Mouse (Mus musculus) heart, embryonic 12.5 days (tissue): ENCODE measurements around the gene 2210017I01Rik. TPM values are rescaled to one million over a fixed set of nuclear protein-coding genes. Genes with fewer than 3 reads are reported as not detected.

Experiments used
- polyA plus RNA-seq: library from polyadenylated mRNA; unstranded; fragments of >200 nt; fragmentation: Nextera tagmentation; extraction: Ambion mirVana; gene quantifications from 2 replicates; pipeline ENCODE4 v1.2.1, GENCODE M21; 2016

Gene 2210017I01Rik
- polyA plus RNA-seq, 1 experiment from 2014 or later = not detected

Other genes with a start within 250 kb of the 2210017I01Rik start
- 0.51 TPM in 1 of 2 replicates, not detected in the other for gene Sprr2f, start 242.3 kb downstream of the 2210017I01Rik start, polyA plus RNA-seq
- gene Sprr2h, start 221.8 kb downstream of the 2210017I01Rik start, polyA plus RNA-seq = 0.26 TPM in 1 of 2 replicates, not detected in the other
- not detected in 2 replicates for gene Sprr2i, start 199.5 kb downstream of the 2210017I01Rik start, polyA plus RNA-seq
- gene Sprr2j-ps, start 189.4 kb downstream of the 2210017I01Rik start, polyA plus RNA-seq = not detected in 2 replicates
- gene Gm9774, start 178.1 kb downstream of the 2210017I01Rik start, polyA plus RNA-seq = 6.1 and 9.4 TPM in 2 replicates
- not detected in 2 replicates for gene Sprr2k, start 174.9 kb downstream of the 2210017I01Rik start, polyA plus RNA-seq
- not detected in 2 replicates for gene Sprr1b, start 168.7 kb downstream of the 2210017I01Rik start, polyA plus RNA-seq
- not detected in 2 replicates for gene Sprr3, start 148.8 kb downstream of the 2210017I01Rik start, polyA plus RNA-seq
- gene Sprr1a, start 121.6 kb downstream of the 2210017I01Rik start, polyA plus RNA-seq = 0.24 and 0.37 TPM in 2 replicates
- not detected in 2 replicates for gene Sprr4, start 107.0 kb downstream of the 2210017I01Rik start, polyA plus RNA-seq
- not detected in 2 replicates for gene 2310046K23Rik, start 73.0 kb downstream of the 2210017I01Rik start, polyA plus RNA-seq
- gene Ivl, start 33.8 kb downstream of the 2210017I01Rik start, polyA plus RNA-seq = not detected in 2 replicates
- not detected in 2 replicates for gene Smcp, start 18.5 kb downstream of the 2210017I01Rik start, polyA plus RNA-seq
- gene Lce6a, start 14.2 kb upstream of the 2210017I01Rik start, polyA plus RNA-seq = not detected in 2 replicates
- not detected in 2 replicates for gene Lce1a1, start 40.8 kb upstream of the 2210017I01Rik start, polyA plus RNA-seq
- not detected in 2 replicates for gene Lce1b, start 49.4 kb upstream of the 2210017I01Rik start, polyA plus RNA-seq
- not detected in 2 replicates for gene Lce1a2, start 62.8 kb upstream of the 2210017I01Rik start, polyA plus RNA-seq
- not detected in 2 replicates for gene Lce1c, start 71.8 kb upstream of the 2210017I01Rik start, polyA plus RNA-seq
- not detected in 2 replicates for gene Lce1d, start 79.7 kb upstream of the 2210017I01Rik start, polyA plus RNA-seq
- gene Lce1e, start 101.6 kb upstream of the 2210017I01Rik start, polyA plus RNA-seq = not detected in 2 replicates
- not detected in 2 replicates for gene Lce1f, start 112.9 kb upstream of the 2210017I01Rik start, polyA plus RNA-seq
- gene Gm38119, start 131.6 kb upstream of the 2210017I01Rik start, polyA plus RNA-seq = not detected in 2 replicates
- gene Lce1g, start 144.8 kb upstream of the 2210017I01Rik start, polyA plus RNA-seq = not detected in 2 replicates
- gene Lce1h, start 157.6 kb upstream of the 2210017I01Rik start, polyA plus RNA-seq = not detected in 2 replicates
- not detected in 2 replicates for gene Lce1i, start 171.4 kb upstream of the 2210017I01Rik start, polyA plus RNA-seq
- not detected in 2 replicates for gene Lce1j, start 183.0 kb upstream of the 2210017I01Rik start, polyA plus RNA-seq
- not detected in 2 replicates for gene Lce1k, start 200.4 kb upstream of the 2210017I01Rik start, polyA plus RNA-seq
- gene Kprp, start 219.8 kb upstream of the 2210017I01Rik start, polyA plus RNA-seq = not detected in 2 replicates
- not detected in 2 replicates for gene Lce1l, start 243.8 kb upstream of the 2210017I01Rik start, polyA plus RNA-seq